Mouse (Mus musculus): Measurements from ENCODE around the gene Rasgef1b. TPM values are rescaled to one million over a fixed set of nuclear protein-coding genes. Genes with fewer than 3 reads are reported as not detected.

The Rasgef1b gene
- polyA plus RNA-seq, 1 experiment from 2014 or later: 41.6 TPM

DNA sequence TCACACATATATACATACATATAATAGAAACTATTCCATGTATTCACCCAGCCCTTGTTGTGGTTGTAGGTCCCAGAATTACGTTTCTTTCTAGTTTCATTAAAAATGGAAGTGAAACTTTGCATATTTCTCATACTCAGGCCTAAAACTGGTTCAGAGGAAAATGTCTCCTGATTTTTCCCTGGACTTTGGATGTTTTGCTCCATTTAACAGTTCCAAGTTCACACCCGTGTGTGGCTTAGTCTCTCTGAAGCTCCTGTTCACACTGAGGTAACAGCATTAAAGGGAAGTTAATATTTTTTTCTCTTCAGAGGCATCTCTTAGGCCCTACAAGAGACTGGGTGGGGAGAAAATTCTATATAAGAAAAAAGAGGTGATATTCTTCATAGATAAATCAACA is 459.7 kb downstream of the Rasgef1b start:
- no peaks in the 10 kb centered on the region for H3K36me3 ChIP-seq (ENCODE audit: control insufficient read depth, insufficient read depth, low read length)
- no peaks in the 10 kb centered on the region for H3K4me1 ChIP-seq (ENCODE audit: control insufficient read depth, insufficient read depth, low read length)
- H3K9me3 ChIP-seq (replicated peaks; ENCODE audit: control insufficient read depth, low read length): no peaks in the 10 kb centered on the region
- no peaks in the 10 kb centered on the region for H3K27me3 ChIP-seq (ENCODE audit: control insufficient read depth, insufficient read depth, low read length)
- WGBS (ENCODE audit: insufficient replicate concordance): 82% methylated on average over 2 of the region's 2 CpGs
- H3K4me3 ChIP-seq (ENCODE audit: low read depth, low read length): no peak overlapping the region
- no peak overlapping the region for H3K27ac ChIP-seq (ENCODE audit: low read depth, low read length)
- ATAC-seq (replicated peaks; ENCODE audit: insufficient number of reproducible peaks, low FRiP score, low TSS enrichment): no peak
- H3K9ac ChIP-seq (ENCODE audit: low read depth, low read length): no peak overlapping the region
- no peak overlapping the region for H3K4me2 ChIP-seq

DNA sequence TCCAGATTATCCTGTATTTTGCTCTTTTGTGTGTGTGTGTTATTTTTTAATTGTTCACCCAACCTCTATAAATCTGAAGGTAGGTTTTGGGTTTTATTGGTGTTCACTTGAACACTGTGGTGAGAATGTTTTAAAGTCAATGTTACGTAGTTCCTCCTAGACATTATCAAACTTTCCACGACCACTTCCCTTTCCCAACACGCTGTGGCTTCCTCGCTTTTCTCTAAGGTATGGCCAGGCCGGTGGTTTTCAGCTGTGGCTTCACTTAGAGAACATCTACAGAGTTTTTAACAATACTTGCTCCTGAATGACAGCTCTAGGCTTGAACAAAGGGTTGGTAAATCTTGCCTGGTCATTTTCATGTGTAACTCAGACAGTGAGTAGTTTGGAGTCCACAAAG is 461.5 kb downstream of the Rasgef1b start:
- ATAC-seq (replicated peaks; ENCODE audit: insufficient number of reproducible peaks, low FRiP score, low TSS enrichment): no peak
- no peak overlapping the region for H3K27ac ChIP-seq (ENCODE audit: low read depth, low read length)
- no peak overlapping the region for H3K9ac ChIP-seq (ENCODE audit: low read depth, low read length)
- H3K36me3 ChIP-seq (ENCODE audit: control insufficient read depth, insufficient read depth, low read length): no peaks in the 10 kb centered on the region
- no peak overlapping the region for H3K4me2 ChIP-seq
- H3K27me3 ChIP-seq (ENCODE audit: control insufficient read depth, insufficient read depth, low read length): no peaks in the 10 kb centered on the region
- H3K9me3 ChIP-seq (replicated peaks; ENCODE audit: control insufficient read depth, low read length): no peaks in the 10 kb centered on the region
- H3K4me1 ChIP-seq (ENCODE audit: control insufficient read depth, insufficient read depth, low read length): no peaks in the 10 kb centered on the region
- 65% methylated on average over 5 of the region's 5 CpGs for WGBS (ENCODE audit: insufficient replicate concordance)
- H3K4me3 ChIP-seq (ENCODE audit: low read depth, low read length): no peak overlapping the region

DNA sequence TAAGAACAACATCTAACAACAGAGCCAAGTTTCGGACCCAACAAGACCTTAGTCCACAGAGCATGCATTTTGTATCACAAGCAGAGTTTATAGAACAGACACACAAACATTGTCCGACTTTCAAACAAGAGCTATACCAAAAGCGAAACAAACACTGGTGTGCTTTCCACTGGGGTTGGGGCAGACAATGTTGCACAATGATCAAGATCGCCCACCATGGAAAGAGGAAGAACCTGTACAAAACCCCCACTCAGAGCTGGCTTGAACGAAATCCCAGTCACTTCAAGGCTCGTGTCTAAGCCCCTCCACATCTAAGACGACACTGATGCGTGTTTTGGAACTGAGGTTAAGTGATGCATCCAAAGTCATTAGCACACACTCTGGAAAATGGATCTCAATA is 462.6 kb downstream of the Rasgef1b start:
- no peak overlapping the region for H3K27ac ChIP-seq (ENCODE audit: low read depth, low read length)
- no peak for ATAC-seq (replicated peaks; ENCODE audit: insufficient number of reproducible peaks, low FRiP score, low TSS enrichment)

DNA sequence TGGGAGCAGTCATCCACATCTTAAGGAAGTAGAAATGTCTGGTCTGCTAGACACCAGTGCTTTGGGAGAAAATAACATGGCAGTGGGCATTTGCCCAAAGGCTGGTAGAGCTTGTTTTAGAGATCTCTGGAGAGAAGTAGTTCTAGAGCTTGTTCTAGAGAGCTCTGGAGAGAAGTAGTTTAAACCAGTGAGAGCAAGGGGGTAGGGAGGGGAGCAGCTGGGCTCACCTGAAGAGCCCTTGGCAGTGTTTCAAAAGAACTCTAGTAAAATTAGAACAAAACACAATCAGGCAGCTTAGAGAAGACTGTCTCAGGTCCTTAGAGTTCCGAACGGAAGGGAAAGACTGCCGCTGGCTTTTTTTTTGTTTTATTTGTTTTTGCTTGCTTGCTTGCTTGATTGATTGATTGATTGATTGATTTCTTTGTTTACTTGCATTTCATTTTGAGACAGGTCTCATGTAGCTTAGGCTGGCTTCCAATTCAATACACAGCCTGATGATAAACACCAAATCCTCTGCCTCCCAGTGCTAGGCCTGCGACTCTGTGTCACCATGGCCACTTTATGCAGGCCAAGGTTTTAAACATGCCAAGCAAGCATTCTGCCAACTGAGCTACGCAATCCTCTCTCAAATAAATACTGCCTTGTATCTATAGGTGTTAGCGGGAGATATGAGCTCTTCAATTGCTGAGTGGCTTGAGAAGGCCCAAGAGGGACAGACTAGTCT is 466.5 kb downstream of the Rasgef1b start:
- Histone ChIP-seq H3K9ac (ENCODE audit: low read depth, low read length) (no peak overlapping the region), H3K4me2 (no peak overlapping the region), H3K36me3 (ENCODE audit: control insufficient read depth, insufficient read depth, low read length) (no peaks in the 10 kb centered on the region), H3K4me3 (ENCODE audit: low read depth, low read length) (no peak overlapping the region), H3K27ac (ENCODE audit: low read depth, low read length) (no peak overlapping the region), H3K9me3 (replicated peaks; ENCODE audit: control insufficient read depth, low read length) (no peaks in the 10 kb centered on the region), H3K27me3 (ENCODE audit: control insufficient read depth, insufficient read depth, low read length) (no peaks in the 10 kb centered on the region), H3K4me1 (ENCODE audit: control insufficient read depth, insufficient read depth, low read length) (0 out of 2 replicates have a peak, but pooled peaks cover 6% of the 10 kb centered on the region)
- WGBS (ENCODE audit: insufficient replicate concordance): 58% methylated on average over 6 of the region's 6 CpGs
- no peak for ATAC-seq (replicated peaks; ENCODE audit: insufficient number of reproducible peaks, low FRiP score, low TSS enrichment)

More for the DNA sequence above, 462.6 kb downstream of the Rasgef1b start:
- H3K4me2 ChIP-seq: no peak overlapping the region
- no peaks in the 10 kb centered on the region for H3K36me3 ChIP-seq (ENCODE audit: control insufficient read depth, insufficient read depth, low read length)
- H3K9ac ChIP-seq (ENCODE audit: low read depth, low read length): no peak overlapping the region
- no peaks in the 10 kb centered on the region for H3K4me1 ChIP-seq (ENCODE audit: control insufficient read depth, insufficient read depth, low read length)
- 88% methylated on average over 8 of the region's 8 CpGs for WGBS (ENCODE audit: insufficient replicate concordance)
- no peak overlapping the region for H3K4me3 ChIP-seq (ENCODE audit: low read depth, low read length)
- H3K27me3 ChIP-seq (ENCODE audit: control insufficient read depth, insufficient read depth, low read length): no peaks in the 10 kb centered on the region
- H3K9me3 ChIP-seq (replicated peaks; ENCODE audit: control insufficient read depth, low read length): no peaks in the 10 kb centered on the region

DNA sequence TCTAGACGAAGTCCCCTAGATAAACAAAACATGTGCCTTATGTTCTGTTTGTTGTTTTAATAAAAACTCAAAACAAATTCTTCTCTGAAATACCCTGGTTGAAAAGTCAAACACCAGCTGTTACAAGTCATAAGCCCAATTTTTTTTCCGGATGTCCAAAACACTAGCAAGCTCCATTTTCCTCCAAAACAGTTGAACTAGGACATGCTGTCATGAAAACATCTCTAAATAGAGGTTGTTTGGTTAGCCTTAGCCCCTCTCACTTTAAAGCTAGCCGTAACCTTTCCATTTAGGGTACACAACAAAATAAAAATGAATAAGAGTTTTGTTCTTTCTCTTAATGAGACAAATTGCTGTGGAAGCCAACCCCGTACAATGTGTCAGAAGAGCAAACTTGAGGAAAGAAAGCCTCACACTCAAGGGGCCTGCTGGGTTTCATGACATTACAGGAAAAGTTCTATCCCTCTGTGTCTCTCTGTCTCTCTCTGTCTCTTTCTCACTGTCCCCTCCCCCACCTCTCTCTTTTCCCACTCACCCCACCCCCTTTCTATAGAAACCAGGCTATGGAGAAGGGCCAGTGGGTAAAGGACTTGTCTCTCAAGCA is 467.6 kb downstream of the Rasgef1b start:
- Histone ChIP-seq H3K9ac (ENCODE audit: low read depth, low read length) (no peak overlapping the region), H3K27me3 (ENCODE audit: control insufficient read depth, insufficient read depth, low read length) (no peaks in the 10 kb centered on the region), H3K4me1 (ENCODE audit: control insufficient read depth, insufficient read depth, low read length) (0 out of 2 replicates have a peak, but pooled peaks cover 6% of the 10 kb centered on the region), H3K4me2 (no peak overlapping the region), H3K36me3 (ENCODE audit: control insufficient read depth, insufficient read depth, low read length) (no peaks in the 10 kb centered on the region), H3K27ac (ENCODE audit: low read depth, low read length) (no peak overlapping the region), H3K4me3 (ENCODE audit: low read depth, low read length) (no peak overlapping the region), H3K9me3 (replicated peaks; ENCODE audit: control insufficient read depth, low read length) (no peaks in the 10 kb centered on the region)
- no peak for ATAC-seq (replicated peaks; ENCODE audit: insufficient number of reproducible peaks, low FRiP score, low TSS enrichment)
- WGBS (ENCODE audit: insufficient replicate concordance): 86% methylated on average over 4 of the region's 4 CpGs

DNA sequence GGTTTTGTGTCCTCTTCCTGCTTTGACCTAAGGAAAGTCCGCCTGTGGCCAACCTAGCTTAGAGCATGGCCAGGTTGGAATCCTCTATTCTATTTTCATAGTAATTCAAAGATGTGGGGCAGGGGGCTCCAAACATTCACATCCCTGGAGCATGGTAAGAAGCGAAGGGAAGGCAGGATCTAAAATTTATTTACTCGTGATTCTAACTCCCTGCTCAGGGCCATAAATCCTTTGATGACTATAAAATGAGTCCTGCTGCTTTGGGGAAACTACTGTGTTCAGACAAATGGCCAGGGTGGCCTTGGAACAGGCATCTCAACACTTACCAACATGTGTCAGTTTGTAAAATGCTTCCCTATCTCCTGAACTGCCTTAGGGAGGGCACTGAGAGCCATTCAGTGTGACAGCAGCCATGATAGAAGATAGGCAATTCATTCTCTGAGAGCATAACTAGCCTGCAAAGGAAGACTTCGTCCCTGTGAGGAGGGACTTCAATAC is 470.8 kb downstream of the Rasgef1b start:
- no peak overlapping the region for H3K9ac ChIP-seq (ENCODE audit: low read depth, low read length)
- H3K4me3 ChIP-seq (ENCODE audit: low read depth, low read length): no peak overlapping the region
- H3K27me3 ChIP-seq (ENCODE audit: control insufficient read depth, insufficient read depth, low read length): no peaks in the 10 kb centered on the region
- WGBS (ENCODE audit: insufficient replicate concordance): 72% methylated on average over 4 of the region's 4 CpGs
- no peak overlapping the region for H3K4me2 ChIP-seq
- H3K4me1 ChIP-seq (ENCODE audit: control insufficient read depth, insufficient read depth, low read length): 0 out of 2 replicates have a peak, but pooled peaks cover 6% of the 10 kb centered on the region
- H3K27ac ChIP-seq (ENCODE audit: low read depth, low read length): no peak overlapping the region
- no peak for ATAC-seq (replicated peaks; ENCODE audit: insufficient number of reproducible peaks, low FRiP score, low TSS enrichment)
- no peaks in the 10 kb centered on the region for H3K36me3 ChIP-seq (ENCODE audit: control insufficient read depth, insufficient read depth, low read length)
- no peaks in the 10 kb centered on the region for H3K9me3 ChIP-seq (replicated peaks; ENCODE audit: control insufficient read depth, low read length)

DNA sequence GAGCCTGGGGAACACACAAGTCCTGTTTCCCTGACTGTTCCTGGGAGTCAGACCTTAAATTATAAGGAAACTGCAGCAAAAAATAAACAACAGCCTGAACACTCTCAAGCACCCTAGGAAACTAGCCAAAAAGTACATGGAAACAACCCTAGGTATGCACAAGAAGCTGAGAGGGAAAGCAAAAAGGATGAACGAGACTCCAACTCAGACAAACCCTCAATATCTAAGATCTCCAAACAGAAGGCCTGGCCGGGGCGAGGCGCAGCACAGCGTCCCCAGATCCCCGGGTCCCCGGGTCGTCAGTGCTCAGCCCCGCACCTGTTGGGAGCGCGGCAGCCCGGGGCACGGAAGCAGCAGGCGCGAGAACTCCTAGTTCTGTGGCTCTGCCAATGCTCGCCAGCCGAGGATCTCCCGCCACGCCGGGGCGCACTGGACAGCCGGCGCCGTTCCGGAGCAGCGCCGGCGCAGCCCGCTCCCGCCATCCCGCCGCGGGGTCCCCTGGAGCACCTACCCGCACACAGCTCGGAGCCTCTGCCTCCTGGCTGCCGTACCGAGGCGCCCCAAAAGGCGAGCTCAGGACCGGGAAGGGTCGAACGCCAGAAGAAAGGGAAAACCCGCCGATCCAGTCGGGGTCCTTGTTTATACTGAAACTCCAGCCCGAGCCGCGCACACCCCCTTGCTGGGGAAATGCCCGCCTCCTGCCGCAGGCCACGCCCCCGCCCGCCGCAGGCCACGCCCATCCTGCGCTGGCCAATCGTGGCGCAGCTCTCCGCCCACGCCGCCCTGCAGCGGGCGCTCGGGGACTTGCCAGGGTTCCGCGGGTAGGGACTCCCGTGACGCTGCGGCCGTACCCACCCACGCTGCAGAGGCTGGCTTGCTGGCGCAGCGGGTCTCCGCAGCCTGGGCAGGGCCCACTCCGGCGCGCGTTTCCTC is 476.4 kb downstream of the Rasgef1b start:
- H3K9me3 ChIP-seq (replicated peaks; ENCODE audit: control insufficient read depth, low read length): no peaks in the 10 kb centered on the region
- no peaks in the 10 kb centered on the region for H3K27me3 ChIP-seq (ENCODE audit: control insufficient read depth, insufficient read depth, low read length)
- under 1% methylated on average over 76 of the region's 78 CpGs for WGBS (ENCODE audit: insufficient replicate concordance)
- H3K4me3 ChIP-seq (ENCODE audit: low read depth, low read length): peak overlapping the region; percentile 78
- peak overlapping the region; percentile 71 for H3K4me2 ChIP-seq
- ATAC-seq (replicated peaks; ENCODE audit: insufficient number of reproducible peaks, low FRiP score, low TSS enrichment): peak; percentile 94
- peak overlapping the region; percentile 94 for H3K27ac ChIP-seq (ENCODE audit: low read depth, low read length)
- no peaks in the 10 kb centered on the region for H3K36me3 ChIP-seq (ENCODE audit: control insufficient read depth, insufficient read depth, low read length)
- peak overlapping the region; percentile 92 for H3K9ac ChIP-seq (ENCODE audit: low read depth, low read length)
- H3K4me1 ChIP-seq (ENCODE audit: control insufficient read depth, insufficient read depth, low read length): peaks cover 12% of the 10 kb centered on the region
